Mouse (Mus musculus) ES-E14 (cell line): ENCODE data around the gene Cd68.

ENCODE experiments used
- MAFK ChIP-seq: IDR thresholded peaks from 2 replicates; pipeline ENCODE4 v1.6.1; 2014; ENCODE audit warnings: mild to moderate bottlenecking, low read depth, low read length, inconsistent platforms; ENCODE audit not compliant: insufficient read depth
- ZC3H11A ChIP-seq: IDR thresholded peaks from 2 replicates; pipeline ENCODE4 v1.6.1; 2012; ENCODE audit warnings: low read depth, mild to moderate bottlenecking, inconsistent platforms, low read length, borderline replicate concordance

- TF ChIP-seq ZC3H11A (no peak), MAFK (no peak)
Measured at GRCm38 (mm10) chr11:69684128-69684745, 18.3 kb upstream of the Cd68 start.
